Mouse (Mus musculus) forebrain, embryonic 11.5 days (tissue): ENCODE measurements around the gene Mov10l1. TPM values are rescaled to one million over a fixed set of nuclear protein-coding genes. Genes with fewer than 3 reads are reported as not detected.

Experiments
- polyA plus RNA-seq: library from polyadenylated mRNA; unstranded; fragments of >200 nt; fragmentation: Nextera tagmentation; extraction: Ambion mirVana; gene quantifications from 2 replicates; pipeline ENCODE4 v1.2.1, GENCODE M21; 2014

The Mov10l1 gene
- polyA plus RNA-seq, 1 experiment from 2014 or later: not detected

Other genes starting within 250 kb of the Mov10l1 start
- gene Brd1, start 248.7 kb upstream of the Mov10l1 start, polyA plus RNA-seq: 29.0 TPM in 2 replicates
- 43.6 and 47.2 TPM in 2 replicates for gene Zbed4, start 231.2 kb upstream of the Mov10l1 start, polyA plus RNA-seq
- gene Alg12, start 163.6 kb upstream of the Mov10l1 start, polyA plus RNA-seq: 10.8 and 13.5 TPM in 2 replicates
- gene Creld2, start 163.3 kb upstream of the Mov10l1 start, polyA plus RNA-seq: 79.4 and 89.4 TPM in 2 replicates
- gene Pim3, start 120.7 kb upstream of the Mov10l1 start, polyA plus RNA-seq: 42.0 and 42.7 TPM in 2 replicates
- 0.08 TPM in 1 of 2 replicates, not detected in the other for gene Ttll8, start 28.5 kb upstream of the Mov10l1 start, polyA plus RNA-seq
- 12.5 TPM in 2 replicates for gene Mlc1, start 3.9 kb upstream of the Mov10l1 start, polyA plus RNA-seq
- gene Panx2, start 76.8 kb downstream of the Mov10l1 start, polyA plus RNA-seq: 0.71 and 0.83 TPM in 2 replicates
- gene Trabd, start 92.2 kb downstream of the Mov10l1 start, polyA plus RNA-seq: 55.8 and 61.0 TPM in 2 replicates
- gene Selenoo, start 106.2 kb downstream of the Mov10l1 start, polyA plus RNA-seq: 22.6 and 25.1 TPM in 2 replicates
- gene Tubgcp6, start 140.2 kb downstream of the Mov10l1 start, polyA plus RNA-seq: 24.2 and 26.0 TPM in 2 replicates
- gene Hdac10, start 145.8 kb downstream of the Mov10l1 start, polyA plus RNA-seq: 14.2 and 16.2 TPM in 2 replicates
- 26.9 and 29.8 TPM in 2 replicates for gene Mapk12, start 157.8 kb downstream of the Mov10l1 start, polyA plus RNA-seq
- gene Mapk11, start 166.7 kb downstream of the Mov10l1 start, polyA plus RNA-seq: 43.2 and 47.6 TPM in 2 replicates
- 162 and 176 TPM in 2 replicates for gene Plxnb2, start 197.9 kb downstream of the Mov10l1 start, polyA plus RNA-seq
- 26.7 and 27.5 TPM in 2 replicates for gene Dennd6b, start 213.6 kb downstream of the Mov10l1 start, polyA plus RNA-seq
- gene Ppp6r2, start 228.6 kb downstream of the Mov10l1 start, polyA plus RNA-seq: 45.1 and 49.2 TPM in 2 replicates